Mouse (Mus musculus) bone marrow macrophage, adult 2 months (primary cell): ENCODE results near the gene Atp11b.

Experiments used
- CTCF ChIP-seq: IDR thresholded peaks from 2 replicates; pipeline ENCODE4 v1.5.1; 2012; ENCODE audit warnings: low read depth, mild to moderate bottlenecking, low read length, moderate library complexity
- POLR2A ChIP-seq: IDR thresholded peaks from 2 replicates; pipeline ENCODE4 v1.6.1; 2012; ENCODE audit warnings: mild to moderate bottlenecking, low read depth, low read length, borderline replicate concordance

GRCm38 (mm10) chr3:35779748-35780147, 25.8 kb downstream of the Atp11b start:
- TF ChIP-seq CTCF (no peak), POLR2A (no peak)
